Mouse (Mus musculus): ENCODE measurements around the gene AL607142.1. TPM values are rescaled to one million over a fixed set of nuclear protein-coding genes. Genes with fewer than 3 reads are reported as not detected.

Gene AL607142.1
- polyA plus RNA-seq, 1 experiment from 2014 or later, result not detected

GRCm38 (mm10) chr4:120056451-120056850 lies 8.3 kb upstream of the AL607142.1 start:
- ChIA-PET CTCF (interaction anchor here (1.4 kb wide), 1 partner anchor 10 kb away, joined by 4 read pairs; no protein-coding TSS in a partner anchor), POLR2A (no interaction called here)
- no peaks in the 10 kb centered on the region for H3K27me3 ChIP-seq
- TF ChIP-seq CTCF (IDR thresholded peaks at IDR 0.05), result no peak
- no peak for ATAC-seq
- no peak for DNase-seq (ENCODE audit: low read depth, low spot score)
- in situ Hi-C loops (cut with MboI; ENCODE audit: low pct_unique_long_range_greater_than_20kb), result no loop called here

DNA sequence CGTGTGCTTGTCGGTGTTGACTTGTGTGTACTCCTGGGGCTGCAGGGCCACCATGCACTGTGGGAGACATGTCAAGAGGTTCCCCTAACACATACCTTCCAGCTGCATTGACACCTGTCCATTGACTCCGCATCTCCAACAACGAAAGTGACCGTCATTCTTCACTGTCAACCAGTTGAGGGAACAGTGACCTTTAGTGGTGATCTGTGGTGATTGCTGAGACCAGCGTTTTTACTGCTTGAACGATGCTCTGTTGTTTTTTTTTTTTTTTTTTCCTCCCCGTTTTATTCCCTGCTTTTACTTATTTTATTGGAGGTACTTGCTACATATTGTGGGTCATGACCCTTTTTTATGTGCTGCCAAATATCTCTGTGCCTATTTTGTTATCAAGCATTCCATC lies 7.3 kb upstream of the AL607142.1 start:
- POLR2A ChIA-PET, result interaction anchor here (1.2 kb wide), 1 partner anchor 57 kb away, joined by 3 read pairs; no protein-coding TSS in a partner anchor
- CTCF ChIA-PET, result no interaction called here
- no peaks in the 10 kb centered on the region for H3K27me3 ChIP-seq
- TF ChIP-seq CTCF (IDR thresholded peaks at IDR 0.05), result no peak
- DNase-seq (ENCODE audit: low read depth, low spot score) (no peak), ATAC-seq (no peak)
- in situ Hi-C loops (cut with MboI; ENCODE audit: low pct_unique_long_range_greater_than_20kb), result no loop called here

GRCm38 (mm10) chr4:120058157-120058556 lies 6.6 kb upstream of the AL607142.1 start:
- H3K27me3 ChIP-seq, result no peaks in the 10 kb centered on the region
- TF ChIP-seq CTCF (IDR thresholded peaks at IDR 0.05), result no peak
- no peak for DNase-seq (ENCODE audit: low read depth, low spot score)
- in situ Hi-C loops (cut with MboI; ENCODE audit: low pct_unique_long_range_greater_than_20kb), result no loop called here
- ATAC-seq, result no peak
- POLR2A ChIA-PET, result interaction anchor here (1.2 kb wide), 1 partner anchor 57 kb away, joined by 3 read pairs; no protein-coding TSS in a partner anchor
- CTCF ChIA-PET, result no interaction called here

GRCm38 (mm10) chr4:120058794-120059193 lies 6.0 kb upstream of the AL607142.1 start:
- CTCF ChIA-PET, result interaction anchor here (1.3 kb wide), 1 partner anchor 20 kb away, joined by 3 read pairs; no protein-coding TSS in a partner anchor
- POLR2A ChIA-PET, result no interaction called here
- in situ Hi-C loops (cut with MboI; ENCODE audit: low pct_unique_long_range_greater_than_20kb), result no loop called here

GRCm38 (mm10) chr4:120061727-120062126 lies 3.1 kb upstream of the AL607142.1 start:
- no peaks in the 10 kb centered on the region for H3K27me3 ChIP-seq
- TF ChIP-seq CTCF (IDR thresholded peaks at IDR 0.05), result no peak
- in situ Hi-C loops (cut with MboI; ENCODE audit: low pct_unique_long_range_greater_than_20kb), result no loop called here
- ATAC-seq (no peak), DNase-seq (ENCODE audit: low read depth, low spot score) (no peak)
- ChIA-PET CTCF (no interaction called here), POLR2A (no interaction called here)

More at GRCm38 (mm10) chr4:120058794-120059193, 6.0 kb upstream of the AL607142.1 start:
- no peak for TF ChIP-seq CTCF (IDR thresholded peaks at IDR 0.05)
- ATAC-seq (no peak), DNase-seq (ENCODE audit: low read depth, low spot score) (no peak)
- H3K27me3 ChIP-seq, result no peaks in the 10 kb centered on the region

DNA sequence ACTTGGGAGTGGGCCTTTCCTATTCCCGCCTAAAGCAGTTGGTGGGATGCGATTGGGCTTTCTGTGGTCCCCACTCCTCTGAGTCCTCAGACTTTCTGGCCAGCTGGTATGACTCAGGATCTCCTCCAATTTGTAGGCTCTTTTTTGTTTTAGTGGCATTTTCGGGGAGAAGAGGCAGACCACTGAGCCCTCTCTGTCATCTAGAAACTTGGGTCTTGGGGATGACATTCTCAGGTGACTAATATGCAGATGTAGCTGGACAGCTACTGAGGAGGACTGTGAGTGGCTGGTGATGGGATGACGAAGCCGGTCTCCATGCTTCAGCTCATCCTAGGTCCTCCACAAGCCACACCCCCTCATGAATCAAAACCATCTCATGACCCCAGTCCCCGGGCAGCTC lies 2.6 kb upstream of the AL607142.1 start:
- no peak for DNase-seq (ENCODE audit: low read depth, low spot score)
- ChIA-PET POLR2A (no interaction called here), CTCF (no interaction called here)
- no peak for TF ChIP-seq CTCF (IDR thresholded peaks at IDR 0.05)
- in situ Hi-C loops (cut with MboI; ENCODE audit: low pct_unique_long_range_greater_than_20kb), result no loop called here
- H3K27me3 ChIP-seq, result no peaks in the 10 kb centered on the region
- no peak for ATAC-seq

DNA sequence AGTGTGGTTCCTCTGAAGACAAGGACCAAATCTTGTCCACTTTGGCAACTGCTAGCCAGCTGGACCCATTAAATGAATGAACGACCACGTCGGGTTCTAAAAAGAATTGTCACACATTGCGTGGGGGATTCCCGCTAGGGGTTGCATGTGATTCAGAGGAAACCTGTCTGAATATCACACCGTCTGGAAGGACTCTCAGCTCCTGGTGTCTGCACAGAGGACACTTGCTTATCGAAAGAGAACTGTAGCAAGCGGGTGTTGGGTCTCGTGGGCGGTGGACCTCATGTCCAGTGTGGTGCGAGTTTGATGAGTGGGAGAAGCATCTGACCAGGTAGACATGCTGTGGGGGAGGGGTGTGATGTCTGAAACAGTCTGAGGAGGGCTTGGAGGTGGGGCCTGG lies 2.0 kb upstream of the AL607142.1 start:
- ATAC-seq, result no peak

DNA sequence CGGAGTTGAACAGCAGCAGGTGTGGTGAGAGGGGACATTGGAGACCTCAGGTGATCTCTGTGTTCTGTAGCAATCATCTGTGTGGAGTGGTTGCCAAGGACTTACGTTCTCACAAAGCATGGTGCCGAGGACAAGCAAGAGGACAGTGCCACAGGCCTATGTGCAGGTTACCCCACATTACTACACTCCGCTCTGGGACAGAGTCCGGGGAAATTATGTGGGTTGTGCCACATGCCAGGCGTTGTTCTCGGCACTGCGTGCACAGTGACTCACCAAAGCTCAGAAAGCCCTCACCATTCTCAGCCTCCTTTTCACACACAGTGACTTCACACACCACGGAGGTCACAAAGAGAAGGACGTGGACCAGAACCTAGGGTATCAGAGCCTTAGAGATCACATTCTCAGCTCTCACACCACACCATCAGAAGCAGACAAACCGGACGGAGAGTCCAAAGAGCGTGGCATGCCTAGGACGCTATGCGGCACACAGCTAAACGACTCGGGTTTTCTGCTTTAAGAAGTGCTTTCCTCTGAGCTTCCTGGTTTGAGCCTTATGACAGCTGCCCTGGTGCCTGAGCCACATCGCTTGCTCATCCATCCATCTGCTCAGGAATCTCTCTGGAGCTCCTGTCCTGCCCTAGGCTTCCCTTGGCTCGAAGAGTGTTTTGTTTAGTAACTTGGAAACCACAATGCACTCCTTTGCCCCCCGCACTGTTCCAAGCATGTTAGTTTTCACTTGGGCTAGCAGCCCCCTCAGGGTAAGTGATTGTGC lies 1.3 kb upstream of the AL607142.1 start:
- no peak for TF ChIP-seq CTCF (IDR thresholded peaks at IDR 0.05)
- CTCF ChIA-PET, result no interaction called here
- POLR2A ChIA-PET, result interaction anchor here (1.1 kb wide), 1 partner anchor 32 kb away, joined by 3 read pairs; no protein-coding TSS in a partner anchor
- in situ Hi-C loops (cut with MboI; ENCODE audit: low pct_unique_long_range_greater_than_20kb), result no loop called here
- H3K27me3 ChIP-seq, result no peaks in the 10 kb centered on the region
- DNase-seq (ENCODE audit: low read depth, low spot score) (no peak), ATAC-seq (peak; percentile 27)

More for the DNA sequence above, 2.0 kb upstream of the AL607142.1 start:
- ChIA-PET CTCF (no interaction called here), POLR2A (no interaction called here)
- no peak for DNase-seq (ENCODE audit: low read depth, low spot score)
- in situ Hi-C loops (cut with MboI; ENCODE audit: low pct_unique_long_range_greater_than_20kb), result no loop called here
- no peaks in the 10 kb centered on the region for H3K27me3 ChIP-seq
- TF ChIP-seq CTCF (IDR thresholded peaks at IDR 0.05), result no peak

DNA sequence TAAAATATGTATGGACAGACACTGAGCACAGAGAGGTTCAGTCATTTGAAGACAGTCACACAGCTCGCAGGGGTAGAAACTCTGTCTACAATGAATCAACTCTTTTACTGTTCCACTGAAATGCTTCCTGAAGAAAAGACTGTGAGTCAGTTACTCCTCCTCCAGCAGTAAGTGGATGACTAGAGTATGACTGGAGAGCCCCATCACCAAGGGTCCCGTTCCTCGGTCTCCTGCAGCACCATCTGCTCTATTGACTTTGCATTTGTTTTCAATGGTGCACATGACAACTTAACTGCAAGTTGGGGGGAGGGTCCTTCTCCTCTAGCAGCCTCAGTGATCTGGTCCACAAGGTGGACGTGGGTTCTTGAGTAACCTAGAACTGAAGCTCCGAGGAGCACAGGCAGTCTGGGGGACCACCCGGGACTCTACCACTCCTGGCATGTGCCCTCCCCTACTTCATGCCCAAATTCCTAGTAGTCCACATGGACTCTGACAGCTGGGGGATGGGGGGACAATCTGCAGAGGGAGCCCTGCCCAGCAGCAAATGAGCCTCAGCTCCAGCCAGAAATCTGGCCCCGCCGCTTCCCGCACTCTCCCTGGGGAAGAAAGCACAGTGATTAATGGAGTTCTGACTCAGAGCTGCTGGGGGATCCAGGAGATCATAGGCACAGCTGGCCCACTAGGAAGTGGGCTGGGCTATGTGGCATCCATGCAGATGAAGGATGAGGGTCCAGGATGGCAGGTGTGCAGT lies 2.2 kb downstream of the AL607142.1 start:
- ChIA-PET POLR2A (no interaction called here), CTCF (no interaction called here)
- H3K27me3 ChIP-seq, result no peaks in the 10 kb centered on the region
- in situ Hi-C loops (cut with MboI; ENCODE audit: low pct_unique_long_range_greater_than_20kb), result no loop called here
- DNase-seq (ENCODE audit: low read depth, low spot score) (no peak), ATAC-seq (peak; percentile 66)
- TF ChIP-seq CTCF (IDR thresholded peaks at IDR 0.05), result no peak

DNA sequence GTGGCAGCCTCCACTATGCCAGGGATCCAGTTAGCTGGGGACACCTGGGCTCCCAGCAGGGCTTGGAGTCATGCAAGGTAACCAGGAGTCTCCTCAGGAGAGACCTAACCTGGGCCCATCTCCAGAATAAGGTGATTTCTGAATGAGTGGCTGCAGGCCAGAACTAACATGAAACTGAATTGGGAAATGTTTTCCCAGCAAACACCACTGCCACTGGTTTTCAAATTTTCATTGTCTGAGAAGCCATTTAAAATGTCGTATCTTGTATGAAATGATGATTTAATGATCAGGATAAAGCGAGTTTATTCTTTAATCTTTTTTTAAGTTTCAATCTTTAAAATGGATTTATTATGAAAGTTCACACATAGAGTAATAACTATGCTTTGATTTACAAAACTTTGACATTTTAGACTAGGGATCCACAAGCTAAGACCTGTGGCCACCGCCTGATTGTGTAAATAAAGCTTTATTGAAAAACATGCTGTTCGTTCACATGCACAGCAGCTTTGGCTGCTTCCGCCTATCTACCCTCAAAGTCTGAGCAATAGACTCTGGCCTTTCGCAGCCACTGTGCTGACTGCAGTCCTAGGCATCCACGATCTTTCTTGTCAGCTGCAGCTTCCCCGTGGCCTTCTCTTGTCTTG lies 2.9 kb downstream of the AL607142.1 start:
- TF ChIP-seq CTCF (IDR thresholded peaks at IDR 0.05), result no peak
- H3K27me3 ChIP-seq, result no peaks in the 10 kb centered on the region
- ChIA-PET POLR2A (no interaction called here), CTCF (no interaction called here)
- no peak for ATAC-seq
- no peak for DNase-seq (ENCODE audit: low read depth, low spot score)
- in situ Hi-C loops (cut with MboI; ENCODE audit: low pct_unique_long_range_greater_than_20kb), result no loop called here

All from Patski (cell line).